Mouse (Mus musculus) spleen, postnatal 0 days (tissue): ENCODE data around the gene Vil1. TPM values are rescaled to one million over a fixed set of nuclear protein-coding genes. Genes with fewer than 3 reads are reported as not detected.

ENCODE experiments used
- microRNA counts: library from miRNA; unstranded; fragments of <30 nt; microRNA quantifications from one replicate; lab custom pipeline; 2015
- polyA plus RNA-seq: library from polyadenylated mRNA; unstranded; fragments of >200 nt; fragmentation: Nextera tagmentation; extraction: Ambion mirVana; gene quantifications from 2 replicates; pipeline ENCODE4 v1.2.1, GENCODE M21; 2015

Vil1 gene
- 0.11 and 0.14 TPM in 2 replicates for polyA plus RNA-seq

GRCm38 (mm10) chr1:74408589-74409504 lies at the start of gene Vil1:
TSS of gene Vil1 (plus strand) at chr1:74409376.

GRCm38 (mm10) chr1:74361812-74362211 lies 47.4 kb upstream of the Vil1 start, which contains the start of gene Catip:
TSS of gene Catip (plus strand) at chr1:74362108.

DNA sequence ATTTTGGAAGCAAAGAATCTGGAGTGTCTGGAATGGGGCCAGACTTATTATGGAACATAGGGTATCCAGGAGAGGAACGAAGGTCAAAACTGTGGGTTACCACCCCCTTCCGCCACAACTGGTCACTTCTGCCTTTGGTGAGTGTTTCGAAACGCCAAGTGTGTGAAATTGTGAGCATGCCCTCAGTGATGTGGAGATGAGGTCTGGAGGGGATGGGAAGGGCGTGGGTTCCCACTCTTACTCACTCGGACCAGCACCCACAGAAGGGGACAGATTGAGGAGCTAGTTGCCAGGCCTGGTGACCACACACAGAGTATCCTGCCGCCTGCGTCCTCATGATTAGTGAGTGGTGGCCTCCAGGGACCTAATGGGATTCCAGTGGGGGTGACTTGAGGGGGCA lies 34.2 kb upstream of the Vil1 start, which contains the start of gene Slc11a1:
Gene Slc11a1, plus strand, starts transcription at position 216 of the 400 bp plus-strand sequence.

DNA sequence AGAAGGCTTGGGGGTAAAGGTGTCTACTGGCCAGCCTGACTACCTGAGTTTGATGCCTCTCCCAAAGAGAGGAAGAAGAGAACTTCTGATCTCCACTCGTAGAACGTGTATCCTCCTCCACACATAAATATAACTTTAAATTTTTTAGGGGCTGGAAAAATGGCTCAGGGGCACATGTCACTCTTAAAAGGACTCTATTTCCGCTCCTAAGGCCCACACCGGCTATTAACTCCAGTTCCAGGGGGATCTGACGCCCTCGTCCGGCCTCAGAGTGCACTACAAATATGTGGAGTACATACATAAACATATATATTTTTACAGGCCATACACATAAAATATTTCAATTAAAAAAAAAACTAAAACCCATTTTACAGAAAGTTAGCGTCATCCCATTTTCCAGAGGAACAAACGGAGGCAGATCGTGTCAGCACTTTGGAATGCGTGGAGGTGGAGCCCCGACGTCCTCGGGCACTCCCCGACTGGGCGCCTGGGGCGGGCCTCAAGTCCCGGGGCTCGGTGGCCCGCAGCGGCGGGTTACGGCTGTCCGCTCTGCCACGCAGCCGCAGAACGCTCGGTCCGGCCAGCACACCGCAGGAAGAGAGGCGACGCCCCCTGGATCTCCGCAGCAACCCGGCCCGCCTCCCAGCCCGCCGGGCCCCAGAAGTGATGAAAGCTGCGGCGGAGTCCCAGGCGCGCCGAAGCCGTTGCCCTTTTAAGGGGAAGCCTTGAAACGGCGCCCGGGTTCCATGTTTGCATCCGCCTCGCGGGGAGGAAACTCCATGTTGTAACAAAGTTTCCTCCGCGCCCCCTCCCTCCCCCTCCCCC lies 18.0 kb upstream of the Vil1 start, which contains the start of gene Ctdsp1:
Gene Ctdsp1, plus strand, starts transcription at position 586 of the 825 bp plus-strand sequence.

MicroRNA genes within 50 kb of the gene (microRNA counts, 519-probe panel; counts per million panel counts)
- microRNA mmu-miR-26b (lab: Ali Mortazavi, UCI), result 7,104 counts per million, percentile 68 among the panel's probes with 10 or more counts

Other genes starting within 250 kb of the Vil1 start
- not detected in 2 replicates for gene Cxcr1, start 214.7 kb upstream of the Vil1 start, polyA plus RNA-seq
- 317 and 369 TPM in 2 replicates for gene Arpc2, start 173.3 kb upstream of the Vil1 start, polyA plus RNA-seq
- 0.16 and 0.34 TPM in 2 replicates for gene Gpbar1, start 130.8 kb upstream of the Vil1 start, polyA plus RNA-seq
- 94.4 and 109 TPM in 2 replicates for gene Aamp, start 124.6 kb upstream of the Vil1 start, polyA plus RNA-seq
- 40.9 and 42.6 TPM in 2 replicates for gene Pnkd, start 124.4 kb upstream of the Vil1 start, polyA plus RNA-seq
- gene Tmbim1, start 103.8 kb upstream of the Vil1 start, polyA plus RNA-seq, result 20.2 and 21.1 TPM in 2 replicates
- gene Catip, start 47.3 kb upstream of the Vil1 start, polyA plus RNA-seq, result 0.16 and 0.20 TPM in 2 replicates
- 17.5 and 24.0 TPM in 2 replicates for gene Slc11a1, start 34.2 kb upstream of the Vil1 start, polyA plus RNA-seq
- 41.8 and 50.5 TPM in 2 replicates for gene Ctdsp1, start 17.9 kb upstream of the Vil1 start, polyA plus RNA-seq
- 40.3 and 42.2 TPM in 2 replicates for gene Cnot9, start 96.7 kb downstream of the Vil1 start, polyA plus RNA-seq
- 0.20 and 0.82 TPM in 2 replicates for gene Plcd4, start 133.5 kb downstream of the Vil1 start, polyA plus RNA-seq
- gene Usp37, start 134.9 kb downstream of the Vil1 start, polyA plus RNA-seq, result 13.0 and 13.2 TPM in 2 replicates
- 3.0 and 3.1 TPM in 2 replicates for gene Zfp142, start 178.9 kb downstream of the Vil1 start, polyA plus RNA-seq
- 7.3 and 8.8 TPM in 2 replicates for gene Bcs1l, start 178.9 kb downstream of the Vil1 start, polyA plus RNA-seq
- gene Rnf25, start 192.0 kb downstream of the Vil1 start, polyA plus RNA-seq, result 13.2 and 18.0 TPM in 2 replicates
- 0.40 and 0.73 TPM in 2 replicates for gene Stk36, start 192.1 kb downstream of the Vil1 start, polyA plus RNA-seq